Mouse (Mus musculus): Measurements from ENCODE around the gene Derl3. TPM values are rescaled to one million over a fixed set of nuclear protein-coding genes. Genes with fewer than 3 reads are reported as not detected.
"Not testable (repeated sequence)": the region's sequence is repeated elsewhere in the genome, so short reads cannot be mapped to it uniquely, and the experiment has no call there.

Gene Derl3
- total RNA-seq, 1 experiment from 2014 or later, result 1.9 TPM

- DNase-seq, result peak; percentile 92
These were observed 20.2 kb upstream of the Derl3 start for GRCm38 (mm10) chr10:75872915-75873542.

DNA sequence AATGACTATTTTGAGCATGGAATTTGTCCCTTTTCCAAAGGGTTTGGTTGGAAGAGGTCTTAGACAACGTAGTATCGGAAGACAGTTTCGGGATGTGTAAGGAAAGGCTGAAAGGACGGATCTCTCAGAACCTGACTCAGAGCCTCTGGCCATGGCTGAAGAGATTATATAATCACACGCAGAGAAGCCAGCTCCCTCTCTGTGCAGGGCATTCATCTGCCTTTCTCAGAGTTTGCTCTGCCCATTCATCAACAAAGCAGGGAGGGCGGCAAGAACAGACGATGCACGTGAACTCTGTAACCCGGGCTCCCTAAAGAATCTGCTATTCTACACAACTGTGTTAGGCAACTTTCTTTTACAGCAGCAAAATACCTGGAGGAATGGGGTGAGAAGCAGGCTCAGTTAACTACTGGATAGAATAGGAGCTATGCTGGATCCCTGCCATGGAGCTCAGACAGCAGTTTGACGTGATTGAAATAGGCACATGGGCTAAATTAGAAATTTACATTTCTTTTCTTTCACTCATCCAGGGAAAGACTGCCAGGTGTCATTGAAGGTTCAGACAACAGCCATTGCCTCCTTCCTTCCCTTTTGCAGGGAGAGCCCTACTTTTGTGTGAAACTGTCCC, 19.6 kb upstream of the Derl3 start:
- peak; percentile 41 for DNase-seq

- no peak for DNase-seq
These were observed 14.4 kb upstream of the Derl3 start for GRCm38 (mm10) chr10:75878836-75879235.

GRCm38 (mm10) chr10:75880351-75880750, 12.9 kb upstream of the Derl3 start:
- DNase-seq, result no peak

DNA sequence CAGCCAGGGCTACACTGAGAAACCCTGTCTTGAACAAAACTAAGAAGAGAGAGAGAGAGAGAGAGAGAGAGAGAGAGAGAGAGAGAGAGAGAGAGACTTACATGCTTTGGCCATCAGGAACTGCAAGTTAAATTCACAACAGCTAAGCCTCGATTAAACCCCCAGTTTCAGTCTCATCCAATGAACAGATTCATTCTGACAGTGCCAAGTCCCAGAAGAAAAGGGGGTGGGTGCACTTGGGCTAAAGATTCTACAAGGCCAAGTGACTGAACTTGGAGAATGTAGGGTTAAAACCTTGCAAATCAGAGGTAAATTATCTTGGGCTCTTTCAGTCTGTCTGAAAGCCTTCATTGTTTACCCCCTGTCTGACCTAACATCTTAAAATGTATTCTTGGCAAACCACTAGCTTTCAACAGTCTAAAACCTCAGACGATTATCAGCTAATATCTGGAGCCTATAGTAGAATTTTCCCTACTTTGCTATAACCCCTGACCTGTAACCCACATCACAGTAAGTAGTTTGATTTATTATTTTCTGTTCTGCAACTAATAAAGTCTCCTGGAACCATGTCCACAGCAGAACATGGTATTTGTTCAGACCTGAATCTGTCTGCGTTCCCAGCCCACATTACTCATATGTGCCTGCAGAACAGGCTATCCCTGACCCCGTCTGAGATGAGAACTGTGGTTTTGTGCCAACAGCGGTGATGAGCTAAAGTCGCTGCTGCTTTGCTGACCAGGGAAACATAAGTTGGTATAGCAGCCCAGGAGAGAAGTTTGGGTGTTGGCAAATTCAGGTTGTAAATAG, 12.2 kb upstream of the Derl3 start:
- peak; percentile 70 for DNase-seq

- no peak for DNase-seq
These were observed 11.4 kb upstream of the Derl3 start for GRCm38 (mm10) chr10:75881578-75882432.

GRCm38 (mm10) chr10:75882433-75883231, 10.6 kb upstream of the Derl3 start:
- DNase-seq, result no peak

DNA sequence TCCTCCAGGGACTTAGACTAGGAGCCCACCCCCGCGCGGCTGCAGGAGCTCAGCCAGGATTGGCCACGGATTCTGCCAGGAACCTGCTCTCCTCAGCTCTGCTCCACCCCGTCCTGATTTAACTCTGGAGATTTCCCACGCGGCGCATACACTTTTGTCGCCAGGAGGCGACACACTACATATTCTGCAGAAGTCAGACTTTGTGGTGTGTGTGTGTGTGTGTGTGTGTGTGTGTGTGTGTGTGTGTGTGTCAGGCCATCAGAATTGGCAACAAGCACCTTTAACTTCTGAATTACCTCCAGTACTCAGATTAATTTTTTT, 10.0 kb upstream of the Derl3 start:
- peak; percentile 86 for DNase-seq

DNA sequence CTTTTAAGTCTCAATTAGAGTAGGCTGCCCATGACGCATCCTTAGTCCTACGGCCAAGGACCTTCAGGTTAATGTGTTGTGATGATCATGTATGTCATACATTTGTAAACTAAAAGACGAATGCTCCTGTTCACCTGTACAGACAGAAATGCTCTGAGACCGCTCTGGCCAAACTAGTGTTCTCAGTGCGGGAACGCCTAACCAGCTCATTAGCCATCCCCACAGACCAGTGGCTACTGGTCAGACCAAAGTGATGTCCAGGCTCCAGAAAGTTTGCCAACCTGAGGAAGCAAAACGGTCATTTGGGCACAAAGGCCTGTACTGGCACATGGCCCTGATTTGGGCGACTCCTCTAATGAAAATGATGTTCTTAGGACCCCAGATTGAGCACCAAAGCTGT, 8.5 kb upstream of the Derl3 start:
- no peak for DNase-seq

- not testable (repeated sequence) for DNase-seq
These were observed 5.7 kb upstream of the Derl3 start for GRCm38 (mm10) chr10:75887504-75887903.

GRCm38 (mm10) chr10:75889406-75890153, 3.6 kb upstream of the Derl3 start:
- DNase-seq, result no peak

DNA sequence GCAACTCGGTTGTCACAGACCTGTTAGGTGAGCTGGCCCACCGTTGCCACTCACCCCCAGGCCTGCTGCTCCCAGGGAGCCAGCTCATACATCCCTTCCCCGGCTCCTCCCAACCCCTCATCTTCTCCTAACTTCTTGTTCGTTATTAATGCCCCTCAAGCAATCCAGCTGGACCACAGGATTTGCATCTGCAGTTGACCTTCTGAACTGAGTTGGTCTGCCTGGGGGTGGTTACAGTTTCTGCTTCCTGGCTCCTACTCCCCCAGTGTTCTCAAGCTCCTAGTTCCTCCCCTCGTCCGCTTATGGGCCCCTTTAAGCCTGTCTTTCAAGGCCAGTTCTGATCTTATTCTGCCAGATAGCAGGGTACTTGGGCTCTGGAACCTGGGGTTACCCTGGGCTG, 1.4 kb downstream of the Derl3 start:
- DNase-seq, result no peak

DNA sequence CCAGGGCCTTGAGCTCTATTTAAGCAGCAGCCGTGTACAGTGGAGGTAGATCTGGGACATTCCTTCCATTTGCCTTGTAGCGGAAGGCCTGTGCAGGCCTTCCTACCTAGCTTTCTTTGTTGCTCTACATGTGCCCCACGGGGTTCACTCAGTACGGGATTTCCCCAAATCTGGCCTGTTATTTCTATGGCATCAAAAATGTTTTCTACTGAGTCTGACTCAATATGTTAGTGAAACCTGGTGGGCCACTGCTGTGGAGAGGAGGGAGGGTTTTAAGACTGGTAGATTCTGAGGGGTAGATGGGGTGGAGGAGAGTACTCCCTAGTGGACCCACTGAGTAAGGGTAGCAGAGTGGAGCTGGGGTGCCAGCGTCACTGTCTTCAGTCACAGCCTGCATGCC, 2.5 kb downstream of the Derl3 start:
- no peak for DNase-seq

- DNase-seq, result no peak
These were observed 3.0 kb downstream of the Derl3 start for GRCm38 (mm10) chr10:75896208-75896607.

DNA sequence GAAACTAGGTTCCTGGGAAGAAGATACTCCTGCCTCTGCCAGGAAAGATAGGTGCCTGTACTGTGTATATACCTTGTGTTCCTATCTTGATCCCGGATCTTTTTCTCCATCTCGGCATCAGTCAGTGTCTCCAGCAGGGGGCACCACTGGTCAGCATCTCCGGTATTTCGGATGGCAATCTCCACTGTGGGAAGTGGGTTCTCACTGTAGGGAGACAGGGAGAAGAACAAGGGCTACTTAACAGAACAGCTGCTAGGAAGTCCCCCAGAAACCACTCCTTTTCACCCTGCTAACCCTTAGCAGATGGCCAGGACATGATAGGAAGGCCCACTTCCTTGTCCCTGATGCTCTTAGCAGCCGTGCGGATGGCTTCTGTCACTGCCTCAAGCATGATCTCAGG, 4.2 kb downstream of the Derl3 start:
- DNase-seq, result peak; percentile 84

- DNase-seq, result peak; percentile 31
These were observed 4.9 kb downstream of the Derl3 start for GRCm38 (mm10) chr10:75898039-75898564.

DNA sequence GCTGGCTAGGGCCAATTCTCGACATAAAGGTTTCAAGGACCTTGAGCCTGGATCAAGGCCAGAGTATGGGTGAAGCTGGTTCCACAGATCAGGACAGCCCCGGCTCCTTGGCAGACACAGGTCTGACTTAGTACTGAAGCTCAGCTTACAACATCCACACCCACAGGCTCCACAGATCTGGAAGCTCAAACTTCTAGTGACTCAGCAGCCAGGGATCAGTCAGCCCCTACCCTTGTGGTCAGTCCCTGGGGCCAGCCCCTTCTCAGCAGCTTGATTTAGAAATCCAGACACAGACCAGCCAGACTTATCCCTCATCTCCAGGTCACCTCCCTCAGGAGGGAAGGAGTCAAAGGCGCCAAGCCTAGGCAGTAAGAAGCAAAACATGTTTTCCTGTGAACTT, 5.6 kb downstream of the Derl3 start:
- peak; percentile 76 for DNase-seq

GRCm38 (mm10) chr10:75904391-75904790, 11.2 kb downstream of the Derl3 start:
- DNase-seq, result no peak

- no peak for DNase-seq
These were observed 13.7 kb downstream of the Derl3 start for GRCm38 (mm10) chr10:75906882-75907281.

DNA sequence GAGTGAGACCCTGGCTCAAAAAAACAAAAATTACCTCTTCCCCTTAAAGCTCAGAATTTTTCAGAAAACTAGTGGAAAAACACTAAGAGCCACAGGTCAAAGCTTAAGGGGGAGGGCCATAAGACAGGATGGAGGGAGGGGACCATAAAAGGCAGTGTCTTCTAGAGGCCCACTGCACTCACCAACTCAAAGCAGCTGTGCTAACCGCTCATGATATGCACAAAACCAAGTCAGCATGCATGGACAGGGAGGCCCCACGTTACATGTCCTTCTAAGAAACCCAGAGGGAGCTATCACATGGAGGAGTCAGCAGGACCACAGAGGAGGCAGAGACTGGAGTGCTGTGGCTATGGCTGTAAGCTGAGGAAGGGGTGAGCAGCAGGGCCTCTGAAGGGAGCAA, 17.5 kb downstream of the Derl3 start:
- no peak for DNase-seq

Data from adrenal gland, postnatal 14 days (tissue).